Mouse (Mus musculus) cerebellum, adult 11-12 months (tissue): ENCODE data around the gene Ell3.

Experiments
- DNase-seq: peaks from one replicate; pipeline ENCODE4 v3.0.0; 2022

Ell3 gene

GRCm38 (mm10) chr2:121447006-121447405 is 2.9 kb upstream of the Ell3 start:
- no peak for DNase-seq

- DNase-seq, result no peak
Observed at GRCm38 (mm10) chr2:121446506-121446905, 2.4 kb upstream of the Ell3 start.

GRCm38 (mm10) chr2:121445117-121445516 is 1.0 kb upstream of the Ell3 start:
- DNase-seq, result no peak

- peak; percentile 24 for DNase-seq
Observed at GRCm38 (mm10) chr2:121443068-121443349, 1.1 kb downstream of the Ell3 start.

- peak; percentile 44 for DNase-seq
Observed at GRCm38 (mm10) chr2:121442259-121443067, 1.6 kb downstream of the Ell3 start.

GRCm38 (mm10) chr2:121441800-121442199 is 2.3 kb downstream of the Ell3 start:
- DNase-seq, result no peak

GRCm38 (mm10) chr2:121440834-121441605 is 3.1 kb downstream of the Ell3 start:
- no peak for DNase-seq

- no peak for DNase-seq
Observed at GRCm38 (mm10) chr2:121439746-121440145, 4.3 kb downstream of the Ell3 start.

- DNase-seq, result no peak
Observed at GRCm38 (mm10) chr2:121434854-121435253, 9.2 kb downstream of the Ell3 start.

- DNase-seq, result no peak
Observed at GRCm38 (mm10) chr2:121425890-121426289, 18.2 kb downstream of the Ell3 start.

- no peak for DNase-seq
Observed at GRCm38 (mm10) chr2:121423166-121423565, 20.9 kb downstream of the Ell3 start.

- no peak for DNase-seq
Observed at GRCm38 (mm10) chr2:121418476-121418875, 25.6 kb downstream of the Ell3 start.

GRCm38 (mm10) chr2:121416356-121416755 is 27.7 kb downstream of the Ell3 start:
- no peak for DNase-seq

- no peak for DNase-seq
Observed at GRCm38 (mm10) chr2:121415591-121415990, 28.5 kb downstream of the Ell3 start.

- no peak for DNase-seq
Observed at GRCm38 (mm10) chr2:121415103-121415502, 29.0 kb downstream of the Ell3 start.

GRCm38 (mm10) chr2:121414139-121414685 is 29.9 kb downstream of the Ell3 start:
- DNase-seq, result peak; percentile 55

- peak; percentile 95 for DNase-seq
Observed at GRCm38 (mm10) chr2:121413387-121414042, 30.6 kb downstream of the Ell3 start, which contains the start of the genes Pdia3 and Catsper2. Gene Pdia3, plus strand, starts transcription at chr2:121413775. Gene Catsper2, minus strand, starts transcription at chr2:121413792.

GRCm38 (mm10) chr2:121412843-121413386 is 31.2 kb downstream of the Ell3 start:
- DNase-seq, result no peak

GRCm38 (mm10) chr2:121408160-121408559 is 35.9 kb downstream of the Ell3 start:
- no peak for DNase-seq

GRCm38 (mm10) chr2:121403296-121403695 is 40.8 kb downstream of the Ell3 start:
- DNase-seq, result no peak

- DNase-seq, result peak; percentile 74
Observed at GRCm38 (mm10) chr2:121396624-121397023, 47.5 kb downstream of the Ell3 start.
